Mouse (Mus musculus): ENCODE measurements around the gene Grin3b.

Grin3b gene

GRCm38 (mm10) chr10:79966886-79967400 is 3.6 kb upstream of the Grin3b start:
- no peak for DNase-seq (ENCODE audit: low spot score in 2 of 2)

GRCm38 (mm10) chr10:79968181-79968580 is 2.3 kb upstream of the Grin3b start:
- no peak for DNase-seq (ENCODE audit: low spot score in 2 of 2)

- DNase-seq (ENCODE audit: low spot score in 2 of 2): no peak
Measured at GRCm38 (mm10) chr10:79969124-79969568, 1.4 kb upstream of the Grin3b start.

- DNase-seq (ENCODE audit: low spot score in 2 of 2): no peak
Measured at GRCm38 (mm10) chr10:79971183-79971497, 625 bp downstream of the Grin3b start.

GRCm38 (mm10) chr10:79972831-79973230 is 2.3 kb downstream of the Grin3b start:
- DNase-seq (ENCODE audit: low spot score in 2 of 2): no peak

- no peak for DNase-seq (ENCODE audit: low spot score in 2 of 2)
Measured at GRCm38 (mm10) chr10:79974087-79974486, 3.6 kb downstream of the Grin3b start.

- DNase-seq (ENCODE audit: low spot score in 2 of 2): no peak
Measured at GRCm38 (mm10) chr10:79974668-79975067, 4.2 kb downstream of the Grin3b start.

- DNase-seq (ENCODE audit: low spot score in 2 of 2): no peak
Measured at GRCm38 (mm10) chr10:79976071-79976721, 5.7 kb downstream of the Grin3b start.

GRCm38 (mm10) chr10:79976722-79977107 is 6.2 kb downstream of the Grin3b start:
- DNase-seq (ENCODE audit: low spot score in 2 of 2): no peak

- no peak for DNase-seq (ENCODE audit: low spot score in 2 of 2)
Measured at GRCm38 (mm10) chr10:79977324-79977723, 6.8 kb downstream of the Grin3b start.

- DNase-seq (ENCODE audit: low spot score in 2 of 2): no peak
Measured at GRCm38 (mm10) chr10:79978061-79978460, 7.5 kb downstream of the Grin3b start.

GRCm38 (mm10) chr10:79979401-79980155 is 9.1 kb downstream of the Grin3b start:
- DNase-seq (ENCODE audit: low spot score in 2 of 2): no peak

GRCm38 (mm10) chr10:79983205-79983604 is 12.7 kb downstream of the Grin3b start:
- DNase-seq (ENCODE audit: low spot score in 2 of 2): no peak

- DNase-seq (ENCODE audit: low spot score in 2 of 2): peak; percentile 52 to 57
Measured at GRCm38 (mm10) chr10:79983670-79984069, 13.2 kb downstream of the Grin3b start.

GRCm38 (mm10) chr10:79984195-79984816 is 13.8 kb downstream of the Grin3b start, which contains the start of gene Tmem259:
Gene Tmem259, minus strand, starts transcription at chr10:79984330.
- DNase-seq (ENCODE audit: low spot score in 2 of 2): peak; percentile 79 to 81

GRCm38 (mm10) chr10:79984871-79985270 is 14.4 kb downstream of the Grin3b start:
- DNase-seq (ENCODE audit: low spot score in 2 of 2): peak; percentile 85 to 88

- DNase-seq (ENCODE audit: low spot score in 2 of 2): peak; percentile 64 to 72
Measured at GRCm38 (mm10) chr10:79985334-79986231, 15.1 kb downstream of the Grin3b start.

- peak in 1 of 2 experiments; percentile 48 for DNase-seq (ENCODE audit: low spot score in 2 of 2)
Measured at GRCm38 (mm10) chr10:79986232-79986878, 15.8 kb downstream of the Grin3b start.

GRCm38 (mm10) chr10:79986963-79987362 is 16.4 kb downstream of the Grin3b start:
- DNase-seq (ENCODE audit: low spot score in 2 of 2): peak; percentile 86 to 92

- no peak for DNase-seq (ENCODE audit: low spot score in 2 of 2)
Measured at GRCm38 (mm10) chr10:79987771-79988505, 17.4 kb downstream of the Grin3b start.

Data from spleen, postnatal 14 days (tissue).